Mouse (Mus musculus): ENCODE data around the gene Mpi. TPM values are rescaled to one million over a fixed set of nuclear protein-coding genes. Genes with fewer than 3 reads are reported as not detected.
A peak's percentile ranks its signal among the peaks of the same experiment; 100 is the strongest.

The Mpi gene
- total and polyA plus RNA-seq, 3 experiments = 119 to 146 (median 132) TPM

GRCm38 (mm10) chr9:57521056-57521911 lies 31.3 kb downstream of the Mpi start, which contains the start of gene Cox5a:
Gene Cox5a (plus strand): TSS chr9:57521274.
- H3K79me2 ChIP-seq (replicated peaks; ENCODE audit: control insufficient read depth, insufficient read depth, low read length) = peaks cover 3% of the 10 kb centered on the region
- WGBS = under 1% methylated on average over 95 of the region's 95 CpGs
- H3K4me1 ChIP-seq (ENCODE audit: control insufficient read depth, insufficient read depth, low read length) = peaks cover 7% of the 10 kb centered on the region

GRCm38 (mm10) chr9:57520375-57521055 lies 32.0 kb downstream of the Mpi start:
- intact Hi-C loops (cut with DNase I) = loop anchor here (5.0 to 10.0 kb wide), 3 partner anchors 137 to 586 kb away; partner anchors contain the start of gene Imp3
- Histone ChIP-seq H3K79me2 (replicated peaks; ENCODE audit: control insufficient read depth, insufficient read depth, low read length) (peaks cover 3% of the 10 kb centered on the region), H3K27ac (peak overlapping the region; percentile 99), H3K27me3 (ENCODE audit: control insufficient read depth, insufficient read depth, low read length) (no peaks in the 10 kb centered on the region), H3K36me3 (ENCODE audit: control insufficient read depth, insufficient read depth, low read length) (peaks cover 15% of the 10 kb centered on the region), H3K4me3 (peak overlapping the region; percentile 92), H3K9ac (ENCODE audit: low read depth, low read length) (peak overlapping the region; percentile 76), H3K4me1 (ENCODE audit: control insufficient read depth, insufficient read depth, low read length) (peaks cover 7% of the 10 kb centered on the region)
- DNase-seq = no peak
- TF ChIP-seq EP300 (IDR thresholded peaks at IDR 0.05; ENCODE audit: insufficient read depth, low read depth, low read length) (no peak), POLR2A (IDR thresholded peaks at IDR 0.05; ENCODE audit: insufficient read depth, low read depth, low read length) (no peak), CTCF (IDR thresholded peaks at IDR 0.05) (0 out of 2 replicates have a peak, but pooled peaks have one; percentile 11)
- WGBS = 30% methylated on average over 16 of the region's 16 CpGs

More at GRCm38 (mm10) chr9:57521056-57521911, 31.3 kb downstream of the Mpi start, which contains the start of gene Cox5a:
- Histone ChIP-seq H3K27me3 (ENCODE audit: control insufficient read depth, insufficient read depth, low read length) (no peaks in the 10 kb centered on the region), H3K27ac (peak within 1 kb of the TSS; percentile 99), H3K4me3 (peak within 1 kb of the TSS; percentile 92), H3K36me3 (ENCODE audit: control insufficient read depth, insufficient read depth, low read length) (peaks cover 23% of the 10 kb centered on the region), H3K9ac (ENCODE audit: low read depth, low read length) (peak within 1 kb of the TSS; percentile 95)
- intact Hi-C loops (cut with DNase I) = loop anchor here (5.0 to 10.0 kb wide), 3 partner anchors 136 to 586 kb away; partner anchors contain the start of gene Imp3
- TF ChIP-seq POLR2A (IDR thresholded peaks at IDR 0.05; ENCODE audit: insufficient read depth, low read depth, low read length) (peak; percentile 93), CTCF (IDR thresholded peaks at IDR 0.05) (no peak), EP300 (IDR thresholded peaks at IDR 0.05; ENCODE audit: insufficient read depth, low read depth, low read length) (peak; percentile 75; the same call in 1 of the 2 replicates)
- DNase-seq = peak; percentile 97 to 99

GRCm38 (mm10) chr9:57517113-57517512 lies 35.5 kb downstream of the Mpi start:
- peak; percentile 45 to 70 for DNase-seq

GRCm38 (mm10) chr9:57510577-57510976 lies 42.0 kb downstream of the Mpi start:
- Histone ChIP-seq H3K4me1 (ENCODE audit: control insufficient read depth, insufficient read depth, low read length) (no peaks in the 10 kb centered on the region), H3K4me3 (no peak overlapping the region), H3K79me2 (replicated peaks; ENCODE audit: control insufficient read depth, insufficient read depth, low read length) (no peaks in the 10 kb centered on the region), H3K36me3 (ENCODE audit: control insufficient read depth, insufficient read depth, low read length) (no peaks in the 10 kb centered on the region), H3K9ac (ENCODE audit: low read depth, low read length) (no peak overlapping the region), H3K27me3 (ENCODE audit: control insufficient read depth, insufficient read depth, low read length) (no peaks in the 10 kb centered on the region), H3K27ac (no peak overlapping the region)
- intact Hi-C loops (cut with DNase I) = no loop called here
- DNase-seq = no peak
- no peak for TF ChIP-seq POLR2A (IDR thresholded peaks at IDR 0.05; ENCODE audit: insufficient read depth, low read depth, low read length)
- TF ChIP-seq EP300 (IDR thresholded peaks at IDR 0.05; ENCODE audit: insufficient read depth, low read depth, low read length) = no peak
- no peak for TF ChIP-seq CTCF (IDR thresholded peaks at IDR 0.05)
- WGBS = 89% methylated on average over 2 of the region's 2 CpGs

More at GRCm38 (mm10) chr9:57517113-57517512, 35.5 kb downstream of the Mpi start:
- H3K4me3 ChIP-seq = no peak overlapping the region
- H3K27me3 ChIP-seq (ENCODE audit: control insufficient read depth, insufficient read depth, low read length) = no peaks in the 10 kb centered on the region
- 4% methylated on average over 3 of the region's 3 CpGs for WGBS
- no peak for TF ChIP-seq EP300 (IDR thresholded peaks at IDR 0.05; ENCODE audit: insufficient read depth, low read depth, low read length)
- no peak for TF ChIP-seq POLR2A (IDR thresholded peaks at IDR 0.05; ENCODE audit: insufficient read depth, low read depth, low read length)
- TF ChIP-seq CTCF (IDR thresholded peaks at IDR 0.05) = peak; percentile 93
- H3K79me2 ChIP-seq (replicated peaks; ENCODE audit: control insufficient read depth, insufficient read depth, low read length) = peaks cover 1% of the 10 kb centered on the region; the same call in 1 of the 2 replicates
- H3K9ac ChIP-seq (ENCODE audit: low read depth, low read length) = no peak overlapping the region
- H3K27ac ChIP-seq = no peak overlapping the region
- intact Hi-C loops (cut with DNase I) = loop anchor here (1.0 to 5.0 kb wide), 2 partner anchors 32 to 255 kb away; partner anchors contain the start of gene 1700017B05Rik
- peaks cover under 1% of the 10 kb centered on the region; the same call in 1 of the 2 replicates for H3K36me3 ChIP-seq (ENCODE audit: control insufficient read depth, insufficient read depth, low read length)
- H3K4me1 ChIP-seq (ENCODE audit: control insufficient read depth, insufficient read depth, low read length) = peaks cover 2% of the 10 kb centered on the region

GRCm38 (mm10) chr9:57505700-57506099 lies 46.9 kb downstream of the Mpi start:
- Histone ChIP-seq H3K4me3 (no peak overlapping the region), H3K36me3 (ENCODE audit: control insufficient read depth, insufficient read depth, low read length) (no peaks in the 10 kb centered on the region), H3K27me3 (ENCODE audit: control insufficient read depth, insufficient read depth, low read length) (peaks cover 5% of the 10 kb centered on the region), H3K27ac (peak overlapping the region; percentile 36; the same call in 1 of the 2 replicates), H3K4me1 (ENCODE audit: control insufficient read depth, insufficient read depth, low read length) (no peaks in the 10 kb centered on the region), H3K9ac (ENCODE audit: low read depth, low read length) (no peak overlapping the region), H3K79me2 (replicated peaks; ENCODE audit: control insufficient read depth, insufficient read depth, low read length) (no peaks in the 10 kb centered on the region)
- intact Hi-C loops (cut with DNase I) = no loop called here
- peak; percentile 72 to 82 for DNase-seq
- peak; percentile 46; the same call in 1 of the 2 replicates for TF ChIP-seq EP300 (IDR thresholded peaks at IDR 0.05; ENCODE audit: insufficient read depth, low read depth, low read length)
- TF ChIP-seq CTCF (IDR thresholded peaks at IDR 0.05) = peak; percentile 19
- TF ChIP-seq POLR2A (IDR thresholded peaks at IDR 0.05; ENCODE audit: insufficient read depth, low read depth, low read length) = no peak
- WGBS = 2% methylated on average over 8 of the region's 8 CpGs
